Mouse (Mus musculus) hindbrain, embryonic 15.5 days (tissue): ENCODE measurements around the gene Actl6a. TPM values are rescaled to one million over a fixed set of nuclear protein-coding genes. Genes with fewer than 3 reads are reported as not detected.

Source experiments
- ATAC-seq: fragments of 200-750 bp; cut with Nextera tagmentation; 2 replicates; pipeline ENCODE4 v1.8.0; 2017; ENCODE audit warnings: low read depth, moderate number of reproducible peaks, moderate TSS enrichment; ENCODE audit not compliant: low FRiP score
- H3K27ac ChIP-seq: fragments of 300-500 bp; sonication (generic); replicated peaks from 2 replicates; pipeline ENCODE4 v1.5.1; 2015; ENCODE audit warnings: mild to moderate bottlenecking, inconsistent platforms
- H3K27me3 ChIP-seq: fragments of 300-500 bp; sonication (generic); 2 replicates; pipeline ENCODE4 v1.6.1; 2015; ENCODE audit warnings: control low read depth, inconsistent platforms
- H3K36me3 ChIP-seq: fragments of 300-500 bp; sonication (generic); 2 replicates; pipeline ENCODE4 v1.6.1; 2015; ENCODE audit warnings: control low read depth, inconsistent platforms
- H3K4me1 ChIP-seq: fragments of 300-500 bp; sonication (generic); replicated peaks from 2 replicates; pipeline ENCODE4 v1.6.1; 2015; ENCODE audit warnings: control low read depth, inconsistent platforms
- H3K4me2 ChIP-seq: fragments of 300-500 bp; sonication (generic); 2 replicates; pipeline ENCODE4 v1.6.1; 2015; ENCODE audit warnings: moderate library complexity, mild to moderate bottlenecking, inconsistent platforms
- H3K4me3 ChIP-seq: fragments of 300-500 bp; sonication (generic); 2 replicates; pipeline ENCODE4 v1.5.1; 2015; ENCODE audit warnings: mild to moderate bottlenecking, inconsistent platforms
- H3K9ac ChIP-seq: fragments of 300-500 bp; sonication (generic); 2 replicates; pipeline ENCODE4 v1.6.1; 2015; ENCODE audit warnings: inconsistent platforms
- H3K9me3 ChIP-seq: fragments of 300-500 bp; sonication (generic); 2 replicates; pipeline ENCODE4 v1.6.1; 2016; ENCODE audit warnings: control low read depth, inconsistent platforms
- WGBS: fragments of 180-500 bp; shearing (Covaris S2); methylation state at CpG from one replicate; pipeline ENCODE4 v1.1.7; 2015; 5-methylcytosine and 5-hydroxymethylcytosine counted together
- polyA plus RNA-seq: library from polyadenylated mRNA; unstranded; fragments of >200 nt; fragmentation: Nextera tagmentation; extraction: Ambion mirVana; gene quantifications from 2 replicates; pipeline ENCODE4 v1.2.1, GENCODE M21; 2015

Gene Actl6a
- polyA plus RNA-seq, 1 experiment from 2014 or later: 63.2 TPM

GRCm38 (mm10) chr3:32763902-32764301, 57.8 kb downstream of the Actl6a start:
- Histone ChIP-seq H3K27ac (no peak overlapping the region), H3K4me2 (no peak overlapping the region), H3K9me3 (no peaks in the 10 kb centered on the region), H3K9ac (no peak overlapping the region), H3K4me3 (no peak overlapping the region), H3K4me1 (no peaks in the 10 kb centered on the region), H3K36me3 (no peaks in the 10 kb centered on the region), H3K27me3 (no peaks in the 10 kb centered on the region)
- ATAC-seq: no peak
- WGBS: 58% methylated on average over 7 of the region's 7 CpGs

- Histone ChIP-seq H3K9ac (no peak overlapping the region), H3K9me3 (no peaks in the 10 kb centered on the region), H3K4me1 (no peaks in the 10 kb centered on the region), H3K4me3 (no peak overlapping the region), H3K36me3 (no peaks in the 10 kb centered on the region), H3K4me2 (no peak overlapping the region), H3K27me3 (no peaks in the 10 kb centered on the region), H3K27ac (no peak overlapping the region)
- 80% methylated on average over 2 of the region's 2 CpGs for WGBS
- ATAC-seq: no peak
Observed at GRCm38 (mm10) chr3:32770781-32771180, 64.7 kb downstream of the Actl6a start.

Other genes with a start within 250 kb of the Actl6a start
- gene Kcnmb3, start 214.1 kb upstream of the Actl6a start, polyA plus RNA-seq: 0.21 TPM in 1 of 2 replicates, not detected in the other
- 36.9 and 40.0 TPM in 2 replicates for gene Zfp639, start 196.0 kb upstream of the Actl6a start, polyA plus RNA-seq
- gene Mfn1, start 176.8 kb upstream of the Actl6a start, polyA plus RNA-seq: 36.4 and 45.0 TPM in 2 replicates
- 95.1 and 96.3 TPM in 2 replicates for gene Gnb4, start 89.7 kb upstream of the Actl6a start, polyA plus RNA-seq
- 311 and 334 TPM in 2 replicates for gene Ndufb5, start 30.7 kb downstream of the Actl6a start, polyA plus RNA-seq
- 30.2 and 33.4 TPM in 2 replicates for gene Mrpl47, start 31.3 kb downstream of the Actl6a start, polyA plus RNA-seq
- gene Usp13, start 111.2 kb downstream of the Actl6a start, polyA plus RNA-seq: 15.1 and 17.4 TPM in 2 replicates